Mouse (Mus musculus) liver, postnatal 0 days (tissue): ENCODE results near the gene Snx4. TPM values are rescaled to one million over a fixed set of nuclear protein-coding genes. Genes with fewer than 3 reads are reported as not detected.

ENCODE experiments used
- ATAC-seq: fragments of 200-750 bp; cut with Nextera tagmentation; 2 replicates; pipeline ENCODE4 v1.8.0; 2017; ENCODE audit warnings: mild to moderate bottlenecking, moderate library complexity
- DNase-seq: peaks from one replicate; pipeline ENCODE4 v3.0.0-alpha.2; 2016
- H3K27ac ChIP-seq: fragments of 300-500 bp; sonication (generic); 2 replicates; pipeline ENCODE4 v1.5.1; 2014; ENCODE audit warnings: antibody characterized with exemption, moderate library complexity, mild to moderate bottlenecking, low read depth
- H3K27me3 ChIP-seq: fragments of 300-500 bp; sonication (generic); 2 replicates; pipeline ENCODE4 v1.6.1; 2014; ENCODE audit warnings: low read length, control low read depth, mixed read lengths; ENCODE audit not compliant: insufficient read depth
- H3K36me3 ChIP-seq: fragments of 300-500 bp; sonication (generic); replicated peaks from 2 replicates; pipeline ENCODE4 v1.6.1; 2014; ENCODE audit warnings: mild to moderate bottlenecking, control low read depth, low read length, moderate library complexity, mixed read lengths; ENCODE audit not compliant: insufficient read depth
- H3K4me1 ChIP-seq: fragments of 300-500 bp; sonication (generic); 2 replicates; pipeline ENCODE4 v1.6.1; 2014; ENCODE audit warnings: antibody characterized with exemption, mild to moderate bottlenecking, control low read depth; ENCODE audit not compliant: insufficient read depth
- H3K4me2 ChIP-seq: fragments of 300-500 bp; sonication (generic); 2 replicates; pipeline ENCODE4 v1.6.1; 2014; ENCODE audit warnings: low read depth, mild to moderate bottlenecking, low read length, moderate library complexity, mixed read lengths
- H3K4me3 ChIP-seq: fragments of 300-500 bp; sonication (generic); 2 replicates; pipeline ENCODE4 v1.5.1; 2014; ENCODE audit warnings: low read depth, low read length
- H3K9ac ChIP-seq: fragments of 300-500 bp; sonication (generic); replicated peaks from 2 replicates; pipeline ENCODE4 v1.6.1; 2014; ENCODE audit warnings: mild to moderate bottlenecking, moderate library complexity
- H3K9me3 ChIP-seq: fragments of 300-500 bp; sonication (generic); 2 replicates; pipeline ENCODE4 v1.6.1; 2016; ENCODE audit warnings: mild to moderate bottlenecking, control low read depth, low read length, mixed read lengths
- CTCF ChIP-seq: sonication (generic); IDR thresholded peaks from 2 replicates; pipeline ENCODE4 v1.5.1; 2016; ENCODE audit warnings: antibody characterized with exemption, low read depth
- EP300 ChIP-seq: IDR thresholded peaks from 2 replicates; pipeline ENCODE4 v1.6.1; 2016; ENCODE audit warnings: antibody characterized with exemption, low read depth, mild to moderate bottlenecking
- WGBS: fragments of 180-500 bp; shearing (Covaris S2); extraction: QIAGEN DNeasy Blood & Tissue Kit; methylation state at CpG from one replicate; pipeline ENCODE4 v1.1.7; 2014; ENCODE audit not compliant: insufficient replicate concordance; 5-methylcytosine and 5-hydroxymethylcytosine counted together
- polyA plus RNA-seq: library from polyadenylated mRNA; unstranded; fragments of >200 nt; fragmentation: Nextera tagmentation; extraction: Ambion mirVana; gene quantifications from 2 replicates; pipeline ENCODE4 v1.2.1, GENCODE M21; 2015

Gene Snx4
- polyA plus RNA-seq, 1 experiment from 2014 or later = 27.8 TPM

DNA sequence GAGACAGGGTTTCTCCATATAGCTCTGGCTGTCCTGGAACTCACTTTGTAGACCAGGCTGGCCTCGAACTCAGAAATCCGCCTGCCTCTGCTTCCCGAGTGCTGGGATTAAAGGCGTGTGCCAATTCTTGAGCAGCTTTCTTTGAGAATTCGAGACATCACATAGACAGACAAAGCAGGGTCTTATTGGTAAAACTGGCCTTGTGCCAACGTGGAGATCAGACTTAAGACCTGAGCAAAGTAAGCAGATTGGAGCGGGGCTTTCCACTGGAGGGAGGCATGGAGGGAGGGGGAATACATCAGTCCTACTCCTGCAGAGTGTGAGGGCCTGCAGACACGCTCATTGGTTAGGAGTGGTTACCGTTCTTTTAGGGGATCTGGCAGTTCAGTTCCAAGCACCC, 75.9 kb downstream of the Snx4 start:
- no peak overlapping the region for H3K4me2 ChIP-seq
- H3K4me3 ChIP-seq = no peak overlapping the region
- H3K36me3 ChIP-seq = no peaks in the 10 kb centered on the region
- WGBS = 85% methylated on average over 9 of the region's 9 CpGs
- no peak for DNase-seq
- no peak for ATAC-seq
- no peaks in the 10 kb centered on the region for H3K4me1 ChIP-seq
- no peak overlapping the region for H3K9ac ChIP-seq
- TF ChIP-seq EP300 (no peak), CTCF (no peak)
- no peaks in the 10 kb centered on the region for H3K9me3 ChIP-seq
- H3K27ac ChIP-seq = no peak overlapping the region
- no peaks in the 10 kb centered on the region for H3K27me3 ChIP-seq

DNA sequence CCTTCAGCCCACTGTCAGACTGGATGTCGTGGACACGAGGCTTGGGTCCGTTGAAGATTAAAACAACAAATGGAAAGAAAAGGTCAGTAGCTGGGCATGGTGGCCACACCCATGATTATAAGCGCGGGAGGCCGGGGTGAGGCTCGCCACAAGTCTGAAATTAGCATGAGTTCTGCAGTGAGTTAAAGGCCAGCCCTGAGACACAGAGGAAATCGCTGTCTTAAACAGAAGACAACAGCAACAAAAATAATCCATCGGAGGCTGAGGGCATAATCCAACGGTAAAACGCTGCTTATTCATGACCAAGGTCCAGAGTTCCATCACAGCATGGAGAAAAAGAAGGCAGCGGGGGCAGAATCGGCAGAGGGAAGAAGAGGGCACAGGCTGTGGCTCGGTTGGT, 81.8 kb downstream of the Snx4 start:
- TF ChIP-seq CTCF = no peak
- no peak for TF ChIP-seq EP300
- DNase-seq = no peak
- Histone ChIP-seq H3K27ac (no peak overlapping the region), H3K4me3 (no peak overlapping the region), H3K27me3 (no peaks in the 10 kb centered on the region), H3K36me3 (no peaks in the 10 kb centered on the region), H3K4me2 (no peak overlapping the region), H3K9me3 (no peaks in the 10 kb centered on the region), H3K4me1 (0 out of 2 replicates have a peak, but pooled peaks cover under 1% of the 10 kb centered on the region), H3K9ac (no peak overlapping the region)
- WGBS = 84% methylated on average over 14 of the region's 14 CpGs
- ATAC-seq = no peak

DNA sequence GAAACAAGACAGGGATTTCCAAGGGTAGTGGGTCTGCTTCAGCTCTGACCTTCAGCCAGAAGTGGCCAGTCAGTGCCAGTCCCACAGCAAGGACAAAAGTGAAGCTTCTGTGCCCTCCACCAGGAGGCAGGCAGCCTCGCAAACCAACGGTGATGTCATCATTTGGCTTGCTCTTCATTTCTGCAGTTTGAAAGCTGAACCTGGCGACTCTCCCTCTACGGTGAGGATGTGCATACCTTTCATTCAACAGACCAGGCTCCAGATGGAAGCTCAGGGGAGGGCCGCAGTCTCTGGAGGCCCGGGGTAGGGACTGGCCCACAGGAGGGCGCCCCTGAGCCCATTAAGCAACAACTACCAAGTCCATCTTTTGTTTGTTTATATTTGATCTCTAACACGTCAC, 85.9 kb downstream of the Snx4 start:
- H3K9me3 ChIP-seq = no peaks in the 10 kb centered on the region
- H3K27me3 ChIP-seq = no peaks in the 10 kb centered on the region
- peak; percentile 76 for TF ChIP-seq CTCF
- TF ChIP-seq EP300 = no peak
- peak overlapping the region; percentile 16; the same call in 1 of the 2 replicates for H3K4me2 ChIP-seq
- peaks cover 7% of the 10 kb centered on the region; the same call in 1 of the 2 replicates for H3K4me1 ChIP-seq
- H3K36me3 ChIP-seq = no peaks in the 10 kb centered on the region
- ATAC-seq (peak; percentile 95), DNase-seq (peak; percentile 83)
- no peak overlapping the region for H3K4me3 ChIP-seq
- WGBS = 15% methylated on average over 8 of the region's 8 CpGs
- peak overlapping the region; percentile 72; the same call in 1 of the 2 replicates for H3K27ac ChIP-seq
- no peak overlapping the region for H3K9ac ChIP-seq

DNA sequence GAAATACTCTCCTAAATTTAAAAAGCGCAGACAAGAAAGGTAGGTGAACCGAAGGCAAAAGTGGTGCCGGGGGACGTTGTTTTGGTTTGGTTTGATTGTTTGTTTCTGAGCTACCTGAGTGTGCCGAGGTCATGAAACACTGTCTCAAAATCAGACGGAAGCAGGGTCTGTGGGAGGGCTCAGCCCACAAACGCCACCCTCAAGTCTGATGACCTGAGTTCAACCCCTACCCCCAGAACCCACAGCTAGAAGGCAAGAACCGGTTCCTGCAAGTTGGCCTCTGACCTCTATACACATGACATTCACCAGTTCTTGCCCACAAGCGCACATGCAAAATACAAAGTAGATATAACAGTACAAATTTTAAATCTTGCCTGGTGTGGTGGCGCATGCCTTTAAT, 86.4 kb downstream of the Snx4 start:
- Histone ChIP-seq H3K4me3 (0 out of 2 replicates have a peak overlapping the region, but pooled peaks have one; percentile 1), H3K9ac (no peak overlapping the region), H3K36me3 (no peaks in the 10 kb centered on the region), H3K9me3 (no peaks in the 10 kb centered on the region), H3K27me3 (no peaks in the 10 kb centered on the region), H3K27ac (peak overlapping the region; percentile 72), H3K4me1 (peaks cover 7% of the 10 kb centered on the region; the same call in 1 of the 2 replicates), H3K4me2 (peak overlapping the region; percentile 16; the same call in 1 of the 2 replicates)
- WGBS = 68% methylated on average over 10 of the region's 10 CpGs
- no peak for DNase-seq
- ATAC-seq = no peak
- TF ChIP-seq CTCF (no peak), EP300 (no peak)

DNA sequence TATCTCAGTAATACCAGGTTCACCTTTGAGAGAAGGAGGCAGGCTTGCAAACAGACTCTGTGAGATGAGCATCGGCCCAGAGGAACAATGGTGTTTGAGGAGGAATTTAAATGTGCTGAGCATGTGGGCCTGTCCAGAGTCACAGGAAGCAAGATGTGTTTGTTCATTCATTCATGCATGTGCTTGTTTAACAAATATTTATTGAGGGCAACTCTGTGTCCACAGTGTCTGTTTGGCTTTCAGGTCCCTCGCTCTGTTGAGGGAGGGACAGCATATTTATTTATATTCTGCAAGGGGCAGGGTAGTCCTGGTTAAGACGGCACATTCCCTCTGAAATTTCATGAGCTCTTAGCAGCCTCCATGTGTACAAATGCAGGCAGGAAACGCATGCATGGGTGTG, 87.2 kb downstream of the Snx4 start:
- peaks cover 10% of the 10 kb centered on the region; the same call in 1 of the 2 replicates for H3K4me1 ChIP-seq
- no peaks in the 10 kb centered on the region for H3K9me3 ChIP-seq
- H3K27me3 ChIP-seq = no peaks in the 10 kb centered on the region
- peak overlapping the region; percentile 72; the same call in 1 of the 2 replicates for H3K27ac ChIP-seq
- 35% methylated on average over 4 of the region's 4 CpGs for WGBS
- TF ChIP-seq EP300 (no peak), CTCF (no peak)
- DNase-seq (no peak), ATAC-seq (peak; percentile 47)
- no peaks in the 10 kb centered on the region for H3K36me3 ChIP-seq
- H3K4me2 ChIP-seq = no peak overlapping the region
- H3K4me3 ChIP-seq = no peak overlapping the region
- no peak overlapping the region for H3K9ac ChIP-seq

DNA sequence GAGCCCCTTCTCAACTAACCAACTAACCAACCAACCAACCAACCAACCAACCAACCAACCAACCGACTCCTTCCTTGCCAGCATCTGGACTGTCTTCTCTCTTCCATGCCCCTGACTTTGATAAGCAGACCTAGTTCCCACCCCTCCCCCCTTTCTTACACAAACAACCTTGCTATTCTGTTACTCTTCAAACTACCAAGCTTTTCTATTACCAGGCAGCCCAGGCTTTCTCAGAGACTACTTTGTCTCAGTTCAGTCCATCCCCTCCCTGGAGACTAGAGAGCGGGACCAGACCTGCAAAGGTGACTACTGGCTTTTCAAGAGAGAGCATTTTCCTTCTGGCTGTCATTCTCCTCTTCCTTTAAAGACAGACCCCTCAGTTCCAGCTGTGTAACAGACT, 88.2 kb downstream of the Snx4 start:
- Histone ChIP-seq H3K4me2 (no peak overlapping the region), H3K27me3 (no peaks in the 10 kb centered on the region), H3K9ac (no peak overlapping the region), H3K9me3 (no peaks in the 10 kb centered on the region), H3K27ac (no peak overlapping the region), H3K4me1 (peaks cover 13% of the 10 kb centered on the region; the same call in 1 of the 2 replicates), H3K36me3 (no peaks in the 10 kb centered on the region), H3K4me3 (no peak overlapping the region)
- DNase-seq (no peak), ATAC-seq (no peak)
- 56% methylated on average over 2 of the region's 2 CpGs for WGBS
- no peak for TF ChIP-seq CTCF
- no peak for TF ChIP-seq EP300

DNA sequence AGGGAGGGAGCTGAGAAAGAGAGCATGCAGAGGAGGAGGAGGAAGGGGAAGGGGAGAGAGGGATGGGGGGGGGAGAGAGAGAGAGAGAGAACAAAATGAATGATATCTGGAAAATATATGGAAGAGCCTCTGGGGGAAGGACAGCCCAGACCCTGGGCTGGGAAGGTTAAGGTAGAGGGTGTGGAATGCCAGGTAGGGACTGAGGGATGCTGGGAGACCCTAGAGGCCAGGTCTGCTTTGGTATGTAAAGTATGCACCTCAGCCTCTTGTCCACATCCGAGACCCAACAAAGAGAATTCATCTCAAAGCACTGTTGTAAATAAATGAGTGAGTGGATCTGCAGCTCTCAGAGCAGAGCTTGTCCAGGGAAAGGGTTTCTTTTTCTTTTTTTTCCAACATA, 91.1 kb downstream of the Snx4 start:
- ATAC-seq (no peak), DNase-seq (no peak)
- no peaks in the 10 kb centered on the region for H3K9me3 ChIP-seq
- TF ChIP-seq CTCF = no peak
- no peak for TF ChIP-seq EP300
- H3K27me3 ChIP-seq = no peaks in the 10 kb centered on the region
- 80% methylated on average over 1 of the region's 1 CpGs for WGBS
- peaks cover 13% of the 10 kb centered on the region; the same call in 1 of the 2 replicates for H3K4me1 ChIP-seq
- no peak overlapping the region for H3K4me3 ChIP-seq
- H3K4me2 ChIP-seq = no peak overlapping the region
- no peaks in the 10 kb centered on the region for H3K36me3 ChIP-seq
- no peak overlapping the region for H3K27ac ChIP-seq
- H3K9ac ChIP-seq = no peak overlapping the region
